Mouse (Mus musculus) MEL (cell line): ENCODE measurements around the gene Sptbn1.

ENCODE experiments used
- CTCF ChIP-seq, 3 experiments: IDR thresholded peaks in 2 of 3; conservative IDR thresholded peaks in 1 of 3; 2 replicates each; pipeline ENCODE4 v1.5.1; 2011 to 2012; ENCODE audit warnings: low read length in 3 of 3, low read depth in 2 of 3, mild to moderate bottlenecking in 2 of 3, improper control_type of control experiment in 1 of 3, inconsistent platforms in 1 of 3, mixed read lengths in 1 of 3, moderate library complexity in 1 of 3; ENCODE audit not compliant: control insufficient read depth in 1 of 3, insufficient read depth in 1 of 3, poor library complexity in 1 of 3, severe bottlenecking in 1 of 3
- E2F4 ChIP-seq: IDR thresholded peaks from 2 replicates; pipeline ENCODE4 v1.6.1; 2011; ENCODE audit warnings: low read depth, low read length, improper control_type of control experiment, borderline replicate concordance
- GATA1 ChIP-seq: IDR thresholded peaks from 2 replicates; pipeline ENCODE4 v1.6.1; 2011; ENCODE audit warnings: low read depth, low read length, improper control_type of control experiment
- JUND ChIP-seq: IDR thresholded peaks from 2 replicates; pipeline ENCODE4 v1.6.1; 2011; ENCODE audit warnings: low read depth, mild to moderate bottlenecking, improper control_type of control experiment, low read length
- KAT2A ChIP-seq: conservative IDR thresholded peaks from 2 replicates; pipeline ENCODE4 v1.6.1; 2012; ENCODE audit warnings: low read depth, low read length, improper control_type of control experiment, inconsistent platforms
- MAFK ChIP-seq: IDR thresholded peaks from 2 replicates; pipeline ENCODE4 v1.6.1; 2011; ENCODE audit warnings: low read depth, mild to moderate bottlenecking, low read length, improper control_type of control experiment, borderline replicate concordance
- NRF1 ChIP-seq: IDR thresholded peaks from 2 replicates; pipeline ENCODE4 v1.6.1; 2014; ENCODE audit warnings: low read depth, mild to moderate bottlenecking, inconsistent platforms, low read length, improper control_type of control experiment, moderate library complexity; ENCODE audit not compliant: poor library complexity, insufficient read depth, severe bottlenecking
- POLR2A ChIP-seq, 2 experiments: IDR thresholded peaks; 2 replicates each; pipeline ENCODE4 v1.6.1; 2011 to 2012; ENCODE audit warnings: low read length in 2 of 2, mild to moderate bottlenecking in 2 of 2, control low read depth in 1 of 2, improper control_type of control experiment in 1 of 2, low read depth in 1 of 2, moderate library complexity in 1 of 2; ENCODE audit not compliant: control insufficient read depth in 1 of 2, insufficient read depth in 1 of 2, poor library complexity in 1 of 2
- POLR2AphosphoS2 ChIP-seq: IDR thresholded peaks from 2 replicates; pipeline ENCODE4 v1.6.1; 2011; ENCODE audit warnings: low read length, improper control_type of control experiment
- POLR2AphosphoS5 ChIP-seq: IDR thresholded peaks from 2 replicates; pipeline ENCODE4 v1.6.1; 2012; ENCODE audit warnings: low read depth, borderline replicate concordance, mild to moderate bottlenecking, inconsistent platforms, low read length, moderate library complexity, mixed read lengths
- RAD21 ChIP-seq: IDR thresholded peaks from 2 replicates; pipeline ENCODE4 v1.6.1; 2011; ENCODE audit warnings: mild to moderate bottlenecking, low read depth, low read length, improper control_type of control experiment
- SIN3A ChIP-seq: IDR thresholded peaks from 2 replicates; pipeline ENCODE4 v1.6.1; 2012; ENCODE audit warnings: low read length, improper control_type of control experiment, inconsistent platforms

DNA sequence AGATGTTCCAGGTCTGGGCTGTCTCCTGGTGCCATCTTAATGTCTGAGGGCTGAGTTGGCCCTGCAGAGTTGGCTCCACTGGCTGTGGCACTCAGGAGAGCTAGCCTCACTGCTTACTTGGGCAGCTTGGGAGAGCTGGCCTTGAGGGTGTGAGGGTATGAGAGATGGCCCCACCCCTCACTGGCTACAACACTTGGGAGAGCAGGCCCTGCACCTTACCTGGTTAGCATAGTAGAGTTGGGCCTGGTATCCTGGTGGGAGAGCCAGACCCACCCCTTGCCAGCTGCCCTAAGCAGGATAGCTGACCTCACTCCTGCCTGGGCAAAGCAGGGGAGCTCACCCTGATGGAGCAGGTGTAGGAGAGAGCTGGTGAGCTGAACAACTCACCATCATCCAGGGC is 32.3 kb downstream of the Sptbn1 start:
- TF ChIP-seq MAFK = no peak
- no peak for TF ChIP-seq NRF1
- no peak for TF ChIP-seq POLR2A (IDR thresholded peaks at IDR 0.05; ENCODE audit: control insufficient read depth in 1 of 2, insufficient read depth in 1 of 2, low read depth in 1 of 2, low read length in 2 of 2, poor library complexity in 1 of 2)
- TF ChIP-seq GATA1 = no peak
- TF ChIP-seq POLR2AphosphoS5 = no peak
- TF ChIP-seq SIN3A = no peak
- TF ChIP-seq CTCF (IDR thresholded peaks at IDR 0.05 in 2 of 3, conservative IDR thresholded peaks at IDR 0.05 in 1 of 3; ENCODE audit: control insufficient read depth in 1 of 3, insufficient read depth in 1 of 3, low read depth in 2 of 3, low read length in 3 of 3, poor library complexity in 1 of 3, severe bottlenecking in 1 of 3) = no peak
- no peak for TF ChIP-seq POLR2AphosphoS2
- no peak for TF ChIP-seq KAT2A
- TF ChIP-seq E2F4 = no peak
- TF ChIP-seq RAD21 = no peak
- TF ChIP-seq JUND = no peak
